Mouse (Mus musculus) spleen, adult 2 months (tissue): Measurements from ENCODE around the gene Abcb10.

ENCODE experiments used
- CTCF ChIP-seq: fragments of 200-500 bp; IDR thresholded peaks from 2 replicates; pipeline ENCODE4 v1.5.1; 2011; ENCODE audit warnings: mild to moderate bottlenecking, inconsistent platforms; ENCODE audit not compliant: insufficient read depth, insufficient read length, insufficient replicate concordance; ENCODE audit errors: extremely low read depth
- POLR2A ChIP-seq: fragments of 200-500 bp; IDR thresholded peaks from 2 replicates; pipeline ENCODE4 v1.6.1; 2011; ENCODE audit warnings: low read depth, low read length, inconsistent platforms

- TF ChIP-seq CTCF, result no peak
- TF ChIP-seq POLR2A, result no peak
These were observed 1.2 kb downstream of the Abcb10 start for GRCm38 (mm10) chr8:123981674-123982073.
